Mouse (Mus musculus) liver, postnatal 0 days (tissue): ENCODE measurements around the gene Uqcr10.
A peak's percentile ranks its signal among the peaks of the same experiment; 100 is the strongest.

Experiments used
- CTCF ChIP-seq: sonication (generic); IDR thresholded peaks from 2 replicates; pipeline ENCODE4 v1.5.1; 2016; ENCODE audit warnings: antibody characterized with exemption, low read depth
- EP300 ChIP-seq: IDR thresholded peaks from 2 replicates; pipeline ENCODE4 v1.6.1; 2016; ENCODE audit warnings: antibody characterized with exemption, low read depth, mild to moderate bottlenecking

DNA sequence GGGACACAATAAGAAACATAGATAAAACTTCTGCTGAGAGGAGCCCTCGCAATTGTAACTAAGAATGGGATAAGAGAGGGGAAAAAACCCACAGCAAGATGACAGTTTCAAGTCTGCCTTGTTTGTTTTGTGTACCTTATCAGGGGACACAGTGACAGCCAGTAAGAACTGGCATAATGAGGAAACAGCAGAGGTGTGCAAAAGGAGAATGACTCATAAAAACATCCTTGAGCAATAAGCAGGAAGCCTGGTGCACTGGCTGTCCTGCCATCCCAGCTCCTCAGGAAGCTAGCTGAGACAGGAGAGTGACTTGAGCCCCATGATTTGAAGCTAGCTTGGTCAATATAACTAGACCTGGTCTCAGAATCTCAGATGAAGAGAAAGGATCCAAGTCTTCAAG lies 44.3 kb downstream of the Uqcr10 start:
- TF ChIP-seq EP300 (0 out of 2 replicates have a peak, but pooled peaks have one; percentile 31), CTCF (no peak)
